Mouse (Mus musculus) layer of hippocampus, adult 8-10 months (tissue): ENCODE data around the gene Sugt1. TPM values are rescaled to one million over a fixed set of nuclear protein-coding genes. Genes with fewer than 3 reads are reported as not detected.

ENCODE experiments used
- DNase-seq, 2 experiments: peaks; one replicate each; pipeline ENCODE4 v3.0.0; 2022; ENCODE audit warnings: low spot score in 2 of 2
- total RNA-seq, 4 experiments: library from RNA; stranded (reverse); gene quantifications; 2 replicates each; pipeline ENCODE4 v1.2.4; 2022

Gene Sugt1
- total RNA-seq, 4 experiments from 2014 or later: 76.6 to 98.3 (median 84.8) TPM

DNA sequence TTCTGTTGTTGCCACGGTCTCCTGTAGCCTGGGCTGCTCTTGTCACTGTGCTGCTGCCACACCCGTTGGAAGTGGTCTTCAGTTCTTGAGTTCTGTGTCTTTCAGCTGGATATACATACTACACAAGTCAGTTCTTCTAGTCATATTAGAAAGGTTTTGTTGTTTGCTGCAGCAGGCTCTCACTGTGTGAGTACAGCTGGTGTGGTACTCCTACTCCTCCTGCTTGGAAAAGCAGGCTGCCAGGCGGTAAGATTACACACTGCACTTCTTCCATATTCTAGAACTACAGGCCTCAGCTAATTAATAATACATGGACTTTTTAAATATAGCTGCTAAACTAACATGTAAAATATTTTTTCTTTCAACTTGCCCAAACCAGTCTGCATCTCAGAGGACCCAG, 19.4 kb downstream of the Sugt1 start:
- peak; percentile 41 to 51 for DNase-seq

DNA sequence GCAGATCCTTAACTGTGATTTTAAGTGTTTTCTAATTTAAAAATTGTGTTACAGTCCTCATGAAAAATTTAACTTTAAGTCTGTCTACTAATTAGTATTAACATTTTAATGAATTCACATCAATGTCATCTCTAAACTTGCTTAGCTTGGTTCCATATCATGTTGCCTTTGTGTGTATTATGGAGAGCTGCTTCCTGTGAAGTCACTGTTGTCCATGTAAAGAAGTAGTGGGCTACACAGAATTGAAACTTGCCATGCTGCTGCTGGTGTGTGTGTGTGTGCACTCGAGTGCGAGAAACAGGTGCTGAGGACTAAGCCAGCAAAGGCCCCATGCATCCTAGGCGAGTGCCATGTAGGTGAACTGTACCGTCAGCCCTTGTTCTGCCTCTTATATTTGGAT, 19.9 kb downstream of the Sugt1 start:
- DNase-seq: no peak

GRCm38 (mm10) chr14:79608286-79608685, 20.8 kb downstream of the Sugt1 start:
- DNase-seq: no peak

GRCm38 (mm10) chr14:79617121-79617828, 29.8 kb downstream of the Sugt1 start:
- DNase-seq: peak in 1 of 2 experiments; percentile 21

GRCm38 (mm10) chr14:79619802-79620201, 32.3 kb downstream of the Sugt1 start:
- DNase-seq: no peak

DNA sequence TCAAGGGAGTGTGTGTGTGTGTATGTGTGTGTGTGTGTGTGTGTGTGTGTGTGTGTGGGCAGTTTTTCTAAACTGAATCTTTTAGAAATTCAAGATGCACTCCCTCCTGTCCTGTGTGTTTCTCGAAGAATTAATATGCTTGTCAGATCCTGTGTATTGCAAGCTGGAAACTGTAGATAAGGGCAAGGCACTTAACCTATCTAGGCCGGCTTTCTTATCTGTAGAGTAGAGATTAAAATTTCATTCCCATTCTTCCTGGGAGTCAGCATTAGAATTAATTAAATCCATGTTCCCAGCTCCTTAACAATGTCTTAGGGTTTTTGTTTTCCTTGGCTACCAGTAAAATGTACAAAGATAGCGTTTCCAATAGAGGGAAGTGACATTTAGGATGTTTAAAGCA, 33.7 kb downstream of the Sugt1 start:
- no peak for DNase-seq

GRCm38 (mm10) chr14:79632330-79632729, 44.8 kb downstream of the Sugt1 start:
- no peak for DNase-seq

- no peak for DNase-seq
Measured at GRCm38 (mm10) chr14:79633196-79633595, 45.7 kb downstream of the Sugt1 start.

GRCm38 (mm10) chr14:79636814-79637213, 49.3 kb downstream of the Sugt1 start:
- DNase-seq: no peak

DNA sequence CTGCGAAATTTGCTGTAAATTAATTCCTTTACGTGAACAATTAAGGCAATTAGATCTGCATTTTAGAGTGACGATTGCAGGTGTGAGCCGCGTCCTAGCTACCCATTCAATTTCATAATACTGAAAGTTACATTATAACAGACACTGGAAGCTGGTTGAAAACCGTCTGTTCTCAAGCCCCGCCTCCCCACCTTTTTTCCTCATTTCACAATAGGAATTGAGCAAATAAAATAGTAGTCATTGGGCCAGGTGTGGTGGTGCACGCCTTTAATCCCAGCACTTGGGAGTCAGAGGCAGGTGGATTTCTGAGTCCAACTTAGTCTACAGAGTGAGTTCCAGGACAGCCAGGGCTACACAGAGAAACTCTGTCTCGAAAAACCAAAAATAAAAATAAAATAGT, 54.6 kb downstream of the Sugt1 start:
- DNase-seq: no peak

DNA sequence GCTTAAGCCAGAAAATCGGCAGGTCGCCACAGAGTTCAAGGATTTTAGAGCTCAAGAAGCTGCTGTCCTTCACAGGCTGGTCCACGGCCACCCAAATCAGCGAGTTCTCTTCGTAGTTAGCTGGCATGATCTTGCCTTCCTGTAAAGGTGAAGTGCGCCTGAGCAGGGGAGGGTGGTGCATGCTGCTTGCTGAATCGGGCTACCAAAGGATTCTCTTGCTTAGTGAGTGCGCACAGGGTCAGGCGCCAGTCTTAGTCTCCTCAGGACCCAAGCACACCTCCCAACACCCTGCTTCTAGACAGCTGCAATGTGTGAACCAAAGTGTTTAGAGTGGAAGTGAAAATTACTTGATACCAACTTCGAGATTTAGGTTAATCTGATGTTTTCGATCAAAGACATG, 57.9 kb downstream of the Sugt1 start:
- no peak for DNase-seq

DNA sequence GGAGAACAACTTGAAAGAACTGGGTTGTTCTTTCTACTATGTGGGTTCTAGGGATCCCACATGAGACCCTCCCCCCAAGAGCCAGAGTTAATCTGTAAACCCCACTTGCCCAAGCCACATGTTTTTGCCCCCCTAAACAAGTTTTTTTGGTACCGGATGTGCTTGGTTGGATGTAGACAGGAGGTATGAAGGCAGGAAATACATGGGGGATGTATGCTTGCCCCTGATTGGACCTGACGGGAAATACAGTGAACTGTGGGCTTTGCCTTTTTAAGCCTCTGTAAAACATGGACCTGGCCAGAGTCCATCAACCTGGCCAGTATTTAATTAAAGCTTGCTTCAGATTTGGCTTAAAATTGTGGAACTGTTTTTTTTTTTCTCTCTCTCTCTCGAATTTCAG, 62.2 kb downstream of the Sugt1 start:
- DNase-seq: no peak

GRCm38 (mm10) chr14:79652654-79653053, 65.2 kb downstream of the Sugt1 start:
- DNase-seq: no peak

DNA sequence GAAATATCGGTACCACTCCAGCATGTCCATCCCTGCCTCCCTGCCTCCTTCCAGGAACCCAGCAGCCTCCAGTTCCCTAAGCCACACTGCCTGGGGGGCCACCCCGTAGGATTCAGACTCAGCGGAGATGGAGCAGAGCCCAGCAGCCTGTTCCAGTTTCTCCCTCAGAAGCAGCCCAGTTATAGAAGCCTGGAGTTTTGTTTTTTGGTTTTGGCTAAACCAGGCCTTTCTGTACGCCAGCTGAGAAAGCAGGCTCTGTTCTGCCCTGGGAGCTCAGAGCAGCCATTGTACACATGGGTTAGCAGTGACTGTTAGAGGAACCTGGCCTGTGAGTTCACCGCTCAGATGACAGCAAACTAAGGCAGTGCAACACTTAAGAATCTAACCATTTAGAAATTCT, 70.8 kb downstream of the Sugt1 start:
- DNase-seq: peak; percentile 65 to 74

DNA sequence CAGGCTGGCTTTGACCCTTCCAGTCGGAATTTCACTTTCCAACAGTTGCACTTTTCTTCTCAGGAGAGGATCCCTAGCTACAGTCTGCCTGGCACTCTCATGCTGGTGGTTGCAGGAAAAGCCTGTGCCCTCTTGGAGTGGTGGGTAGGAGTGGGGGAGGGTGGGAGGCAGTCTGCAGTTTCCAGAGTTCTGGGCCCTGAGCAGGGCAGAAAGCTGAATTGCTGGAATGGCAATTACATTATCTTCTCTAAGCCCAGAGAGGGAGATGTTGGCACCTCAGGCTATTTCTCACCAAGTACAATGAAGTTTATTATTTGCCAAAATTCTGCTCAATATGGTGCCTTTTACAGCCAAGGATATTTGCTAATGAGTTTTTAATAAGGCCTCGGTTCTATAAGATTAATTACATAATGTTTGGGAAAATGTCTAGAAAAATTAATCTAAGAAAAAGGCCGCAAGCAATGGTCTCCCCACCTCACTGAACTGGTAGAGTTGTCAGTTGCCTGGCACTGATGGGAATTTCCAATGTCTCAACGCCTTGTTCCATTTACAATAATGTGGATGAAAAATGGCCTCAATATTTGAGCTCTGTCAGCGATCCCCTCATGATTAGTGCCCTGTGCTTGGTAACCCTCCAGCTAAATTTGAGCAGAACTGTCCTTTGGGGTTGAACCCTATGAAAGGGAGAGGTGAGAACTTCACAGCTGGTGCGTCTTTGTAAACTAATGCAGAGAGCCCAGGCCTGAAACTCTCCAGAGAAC, 71.4 kb downstream of the Sugt1 start:
- no peak for DNase-seq

DNA sequence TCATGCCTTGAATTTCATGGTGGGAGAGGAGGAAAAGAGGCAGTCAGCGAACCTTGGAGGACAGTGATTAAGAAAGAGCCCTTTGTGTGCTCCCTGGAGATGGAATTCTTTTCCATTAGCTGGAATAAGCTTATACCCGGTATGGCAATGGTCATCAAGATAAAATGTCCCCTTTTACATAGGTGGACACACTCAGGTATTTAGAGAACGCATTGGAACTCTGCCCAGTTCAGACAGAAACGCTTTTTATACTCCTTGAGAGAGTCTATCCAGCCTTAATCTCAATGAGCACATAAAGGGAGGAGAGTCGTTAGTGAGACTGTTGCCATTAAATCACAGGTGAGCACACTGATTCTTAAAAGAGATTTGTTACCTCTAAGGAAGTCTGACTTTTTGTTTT, 73.0 kb downstream of the Sugt1 start:
- DNase-seq: no peak

DNA sequence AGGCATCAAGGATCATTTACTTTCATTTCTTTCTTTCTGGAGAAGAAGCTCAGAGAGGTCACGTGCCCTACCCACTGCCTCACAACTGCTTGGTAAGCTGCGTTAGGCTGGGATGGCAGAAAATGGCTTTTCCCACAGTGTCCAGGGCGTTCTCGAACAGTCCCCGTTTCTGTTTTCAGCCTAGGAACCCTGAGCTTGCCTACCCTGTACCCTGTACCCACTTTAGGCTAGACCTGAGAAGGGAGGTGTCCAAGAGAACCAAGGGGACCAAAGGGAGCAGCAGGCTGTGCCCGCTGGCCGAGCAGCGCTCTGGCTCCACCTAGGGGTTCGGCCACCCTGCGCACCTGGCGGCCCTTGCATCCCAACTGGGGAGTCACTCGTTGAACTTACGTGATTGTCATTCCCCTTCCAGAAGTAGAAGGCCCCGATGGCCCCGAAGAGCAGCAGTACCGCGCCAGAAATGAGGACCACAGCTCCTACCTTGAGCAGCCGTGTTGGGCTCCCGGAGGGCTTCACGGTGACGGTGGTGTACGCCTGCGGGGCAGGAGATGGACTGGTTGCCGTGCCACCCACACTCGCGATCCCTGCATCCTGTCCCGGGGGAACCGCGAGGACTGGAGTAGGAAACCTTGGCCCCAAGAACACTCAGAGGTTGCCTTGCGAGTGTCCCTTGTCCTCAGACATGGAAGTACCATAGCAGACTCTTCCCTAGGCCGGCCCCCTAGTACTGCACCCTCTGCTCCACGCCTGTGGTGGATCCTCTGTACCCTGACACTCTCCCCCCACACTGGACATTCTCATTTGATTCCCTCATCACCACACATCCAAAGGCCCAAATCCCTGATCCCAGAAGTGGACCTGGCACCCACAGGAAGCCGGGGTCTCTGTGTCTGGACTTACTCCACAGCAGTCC, 73.8 kb downstream of the Sugt1 start:
- DNase-seq: peak in 1 of 2 experiments; percentile 33

DNA sequence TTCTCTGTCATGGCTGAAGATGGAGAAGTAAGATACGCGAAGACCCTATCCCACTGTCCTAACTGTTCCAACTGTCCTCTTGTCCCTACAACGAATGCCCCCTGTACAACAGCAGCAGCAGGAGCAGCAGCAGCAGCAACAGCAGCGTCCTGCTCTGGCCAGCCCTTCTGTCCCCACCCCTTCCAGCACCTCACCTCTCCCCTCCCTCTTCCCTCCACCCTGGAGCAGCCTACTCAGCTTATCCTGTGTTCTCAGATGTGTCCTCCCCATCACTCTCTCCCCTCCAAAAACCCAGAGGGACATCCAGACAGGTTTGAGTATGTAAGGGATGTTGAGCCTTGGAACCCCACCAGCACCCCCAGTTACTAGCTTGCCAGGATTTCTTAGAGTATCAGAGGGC, 74.5 kb downstream of the Sugt1 start, which contains the start of gene Cnmd:
Gene Cnmd (minus strand): TSS at position 170 of the 400 bp plus-strand sequence.
- DNase-seq: no peak

DNA sequence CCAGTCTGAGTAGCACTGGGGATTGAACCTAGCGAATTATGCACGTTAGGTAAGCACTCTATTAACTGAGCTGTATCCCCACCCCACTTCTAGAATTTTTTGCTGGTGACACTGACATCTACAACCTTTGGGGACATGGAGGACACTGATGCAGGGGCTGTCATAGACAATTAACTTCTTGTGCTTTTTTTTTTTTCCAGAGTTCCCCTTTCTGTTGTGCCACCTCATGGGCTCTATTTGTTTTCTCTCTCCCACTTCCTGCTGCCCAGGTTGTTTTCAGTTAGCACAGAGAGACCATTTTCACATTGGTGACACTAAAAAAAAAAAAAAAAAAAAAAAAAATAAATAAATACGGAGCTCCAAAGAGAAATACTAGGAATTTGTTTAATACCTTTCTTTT, 83.5 kb downstream of the Sugt1 start:
- no peak for DNase-seq

DNA sequence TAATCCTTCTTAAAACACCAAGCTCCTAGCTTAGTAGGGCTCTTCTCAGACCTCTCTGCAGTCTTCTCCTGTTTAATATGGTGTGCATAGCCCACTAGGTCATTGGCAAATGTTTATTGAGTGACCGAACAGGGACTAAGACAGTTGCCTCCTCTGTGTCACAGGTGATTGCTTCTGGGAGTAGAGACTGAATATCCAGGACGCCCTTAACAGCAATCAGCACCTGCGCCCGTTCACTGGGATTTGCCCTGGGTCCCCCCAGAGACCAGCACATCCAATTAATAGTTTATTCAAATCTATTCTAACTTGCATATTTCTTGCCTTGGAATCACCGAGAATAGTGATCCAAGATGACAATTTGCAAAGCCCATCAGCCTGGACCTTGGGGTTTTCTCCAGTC, 85.1 kb downstream of the Sugt1 start:
- no peak for DNase-seq

DNA sequence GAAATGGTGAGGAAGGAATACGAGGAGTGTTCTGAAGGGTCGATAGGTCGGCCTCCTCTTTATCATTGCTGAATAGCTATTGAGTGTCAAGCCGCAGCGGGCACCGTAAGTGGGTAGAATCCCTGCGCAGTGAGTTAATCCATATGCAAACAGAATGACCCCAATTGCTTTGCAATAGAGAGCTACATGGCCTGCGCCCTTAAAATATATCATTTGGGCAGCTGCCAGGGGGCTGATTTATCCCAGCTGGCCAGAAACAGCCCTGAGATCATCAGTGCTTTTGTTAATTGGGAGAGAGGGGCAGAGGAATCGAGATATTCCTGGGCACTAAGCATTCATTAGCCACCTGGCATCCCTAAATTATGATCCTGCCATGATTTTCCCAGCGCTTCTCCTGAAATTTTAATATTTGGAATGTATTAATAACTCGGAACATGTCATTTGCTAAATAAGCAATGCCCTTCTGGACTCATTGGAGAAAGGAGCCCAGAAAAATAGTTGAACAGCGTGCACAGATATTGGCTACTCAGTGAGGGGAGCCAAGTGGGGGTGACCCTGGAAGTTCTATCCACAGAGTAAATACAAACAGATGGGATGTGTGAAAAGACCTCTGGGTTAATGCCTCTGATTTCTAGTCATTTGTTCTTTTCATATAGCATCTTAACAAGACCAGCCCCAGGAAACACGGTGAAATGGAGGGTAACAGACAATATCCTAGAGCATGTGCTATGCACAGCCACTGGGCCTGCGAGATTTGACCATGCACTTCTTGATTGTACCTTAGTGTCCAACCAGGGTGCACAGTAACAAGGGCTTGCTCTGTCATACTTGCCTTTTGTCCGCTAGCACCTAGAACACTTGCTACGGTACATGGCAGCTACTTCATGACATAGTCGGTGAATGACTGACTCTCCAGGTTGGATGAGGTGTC, 85.9 kb downstream of the Sugt1 start:
- no peak for DNase-seq
